Mouse (Mus musculus): ENCODE measurements around the gene Capza1.
"Not testable (repeated sequence)": the region's sequence is repeated elsewhere in the genome, so short reads cannot be mapped to it uniquely, and the experiment has no call there.

The Capza1 gene

GRCm38 (mm10) chr3:104863786-104864650 lies at the start of gene Capza1, which contains the start of gene St7l:
Gene Capza1 (minus strand): TSS chr3:104864505.
Gene St7l (plus strand): TSS chr3:104864005.
- DNase-seq (ENCODE audit: low spot score in 2 of 2) = peak; percentile 77 to 85

DNA sequence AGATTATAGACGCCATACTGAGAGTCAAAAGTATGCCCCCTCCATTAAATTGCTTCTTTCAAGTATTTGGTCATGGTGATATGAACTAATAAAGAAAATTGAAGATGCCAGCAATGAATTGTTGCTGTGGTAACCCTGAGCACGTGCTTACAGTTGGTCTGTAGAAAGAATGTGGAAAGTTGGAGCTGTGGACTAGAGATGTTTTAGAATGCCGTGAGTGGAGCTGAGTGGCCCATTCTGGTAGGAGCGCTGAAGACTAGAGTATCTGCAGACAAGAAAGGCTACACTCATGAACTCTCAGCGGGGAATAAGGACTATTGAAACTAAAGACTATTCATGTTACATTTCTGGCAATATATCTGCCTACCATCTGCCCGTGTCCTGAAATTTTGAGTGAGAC lies 44.9 kb upstream of the Capza1 start:
- no peak for DNase-seq (ENCODE audit: low spot score in 2 of 2)

- DNase-seq (ENCODE audit: low spot score in 2 of 2) = no peak
These were observed 41.7 kb upstream of the Capza1 start for GRCm38 (mm10) chr3:104906007-104906406.

- DNase-seq (ENCODE audit: low spot score in 2 of 2) = no peak
These were observed 41.1 kb upstream of the Capza1 start for GRCm38 (mm10) chr3:104905389-104905788.

DNA sequence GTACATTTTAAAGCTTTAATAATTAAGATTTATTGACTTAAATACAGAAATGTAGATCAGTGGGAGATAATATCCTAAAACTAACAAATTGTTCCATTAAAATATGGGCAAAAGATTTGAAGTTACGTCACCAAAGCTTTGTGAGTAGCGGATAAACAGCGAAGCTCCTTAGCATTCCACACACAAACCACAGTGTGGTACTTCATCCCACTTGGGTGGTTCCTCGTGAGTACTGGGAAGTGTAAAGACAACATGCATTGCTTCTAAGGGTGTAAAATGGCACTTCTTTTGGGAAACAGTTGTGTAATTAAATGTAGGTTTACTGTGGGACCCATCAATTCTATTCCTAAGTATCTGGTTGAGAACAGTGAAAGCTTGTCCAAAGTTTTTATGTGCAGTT lies 36.8 kb upstream of the Capza1 start:
- DNase-seq (ENCODE audit: low spot score in 2 of 2) = no peak

- no peak for DNase-seq (ENCODE audit: low spot score in 2 of 2)
These were observed 31.8 kb upstream of the Capza1 start for GRCm38 (mm10) chr3:104896141-104896540.

GRCm38 (mm10) chr3:104888585-104888984 lies 24.3 kb upstream of the Capza1 start:
- DNase-seq (ENCODE audit: low spot score in 2 of 2) = no peak

DNA sequence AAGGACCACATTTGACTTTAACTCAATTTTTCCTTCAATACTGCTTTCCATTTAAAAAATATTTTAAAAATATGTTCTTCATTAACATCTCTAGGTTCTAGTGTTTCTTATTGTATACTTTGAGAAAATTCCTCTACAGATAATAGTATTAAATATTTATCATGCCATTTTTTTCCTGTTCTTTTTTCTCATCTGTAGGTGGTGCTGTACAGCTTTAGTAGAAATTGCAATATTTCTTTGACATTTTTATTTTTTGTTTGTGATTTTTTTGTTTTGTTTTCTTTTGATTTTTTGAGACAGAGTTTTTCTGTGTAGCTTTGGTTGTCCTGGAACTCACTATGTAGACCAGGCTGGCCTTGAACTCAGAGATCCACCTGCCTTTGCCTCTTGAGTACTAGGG lies 5.3 kb upstream of the Capza1 start:
- DNase-seq (ENCODE audit: low spot score in 2 of 2) = no peak

- DNase-seq (ENCODE audit: low spot score in 2 of 2) = not testable (repeated sequence)
These were observed 2.4 kb upstream of the Capza1 start for GRCm38 (mm10) chr3:104866674-104867073.

DNA sequence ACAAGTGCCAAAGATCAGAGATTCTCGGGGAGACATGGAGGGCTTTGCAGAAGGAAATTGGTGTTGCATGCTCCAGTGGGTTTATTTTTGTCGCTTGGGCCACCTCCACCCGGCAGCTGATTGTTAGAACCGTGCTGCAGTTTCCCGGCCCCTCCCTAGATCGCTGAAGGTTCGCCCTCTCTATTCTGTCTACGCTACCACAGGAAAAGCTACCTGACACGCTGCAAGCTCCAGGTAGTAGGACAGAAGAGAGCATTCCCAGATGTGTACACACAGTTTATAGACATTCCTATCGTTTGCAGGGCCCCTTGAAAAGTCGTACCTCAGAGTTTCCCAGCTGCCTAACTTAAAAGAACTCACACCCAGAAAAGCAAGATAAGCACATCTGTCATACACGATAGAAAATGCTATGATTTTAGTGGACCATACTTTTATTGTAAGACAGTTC lies 1.1 kb upstream of the Capza1 start:
- DNase-seq (ENCODE audit: low spot score in 2 of 2) = no peak

GRCm38 (mm10) chr3:104864651-104865340 lies 491 bp upstream of the Capza1 start:
- DNase-seq (ENCODE audit: low spot score in 2 of 2) = peak; percentile 78 to 83

DNA sequence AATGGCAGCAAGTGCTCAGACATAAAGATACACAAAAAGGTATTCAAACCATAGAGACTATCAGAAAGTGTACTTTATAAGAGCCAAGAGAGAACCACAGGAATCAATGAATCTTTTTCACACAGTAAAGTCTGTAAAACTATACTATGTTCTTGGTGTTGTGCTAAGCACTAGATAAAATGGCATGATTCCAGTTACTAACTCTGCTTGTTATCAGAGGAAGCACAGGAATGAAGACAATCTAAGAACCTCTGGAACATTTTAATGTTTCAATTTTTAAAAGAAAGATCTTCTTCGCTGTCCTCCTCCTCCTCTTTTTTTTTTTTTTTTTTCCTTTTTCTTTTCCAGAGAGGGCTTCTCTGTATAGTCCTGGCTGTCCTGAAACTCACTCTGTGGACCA lies 5.7 kb downstream of the Capza1 start:
- DNase-seq (ENCODE audit: low spot score in 2 of 2) = no peak

DNA sequence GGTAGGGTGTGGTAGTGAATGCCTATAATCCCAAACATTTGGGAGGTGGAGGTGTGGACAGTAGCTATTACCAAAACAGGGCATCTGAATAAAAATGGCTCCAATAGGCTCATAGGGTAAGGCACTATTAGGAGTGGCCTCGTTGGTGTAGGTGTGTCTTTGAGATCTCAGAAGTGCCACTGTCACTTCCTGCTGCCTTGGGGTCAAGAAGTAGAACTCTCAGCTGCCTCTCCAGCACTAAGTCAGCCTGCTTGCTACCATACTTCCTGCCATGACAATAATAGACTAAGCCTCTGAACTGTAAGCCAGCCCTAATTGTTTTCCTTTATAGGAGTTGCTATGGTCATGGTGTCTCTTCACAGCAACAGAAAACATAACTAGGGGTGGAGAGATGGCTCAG lies 8.2 kb downstream of the Capza1 start:
- DNase-seq (ENCODE audit: low spot score in 2 of 2) = no peak

DNA sequence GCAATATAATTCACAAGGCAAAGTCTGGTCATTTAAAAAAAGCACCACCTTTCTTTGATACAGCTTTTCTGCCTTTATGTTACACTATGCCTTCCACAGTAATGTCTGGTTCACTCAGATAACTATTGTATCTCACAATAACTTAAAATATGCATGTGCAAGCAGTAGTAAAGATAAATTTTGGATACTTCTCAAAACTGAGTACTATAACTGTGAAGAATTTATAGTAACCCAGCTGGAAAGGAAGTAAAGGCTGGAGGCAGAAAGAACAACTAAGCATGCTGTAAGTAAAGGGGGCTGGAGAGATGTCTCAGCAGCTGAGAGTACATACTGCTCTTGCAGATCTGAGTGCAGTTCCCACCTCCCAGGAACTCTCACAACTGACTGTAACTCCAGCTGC lies 9.4 kb downstream of the Capza1 start:
- DNase-seq (ENCODE audit: low spot score in 2 of 2) = no peak

DNA sequence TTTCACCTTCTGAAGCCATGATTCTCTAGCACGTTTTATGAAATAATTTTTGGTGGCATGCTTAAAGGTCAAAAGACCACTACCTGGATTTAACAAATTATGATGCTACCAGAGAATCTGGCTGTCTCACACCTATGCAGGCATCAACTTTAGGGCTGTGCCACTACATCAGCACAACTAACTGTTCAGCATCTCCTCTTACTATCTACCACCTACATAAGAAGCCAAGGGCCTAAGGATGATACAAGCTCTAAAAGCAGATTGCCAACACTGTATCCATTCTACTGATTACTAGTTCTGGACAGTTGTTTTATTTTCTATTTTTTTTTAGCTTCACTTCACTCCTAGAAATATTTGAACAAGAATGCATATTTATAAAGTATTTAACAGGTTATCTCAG lies 9.8 kb downstream of the Capza1 start:
- DNase-seq (ENCODE audit: low spot score in 2 of 2) = no peak

DNA sequence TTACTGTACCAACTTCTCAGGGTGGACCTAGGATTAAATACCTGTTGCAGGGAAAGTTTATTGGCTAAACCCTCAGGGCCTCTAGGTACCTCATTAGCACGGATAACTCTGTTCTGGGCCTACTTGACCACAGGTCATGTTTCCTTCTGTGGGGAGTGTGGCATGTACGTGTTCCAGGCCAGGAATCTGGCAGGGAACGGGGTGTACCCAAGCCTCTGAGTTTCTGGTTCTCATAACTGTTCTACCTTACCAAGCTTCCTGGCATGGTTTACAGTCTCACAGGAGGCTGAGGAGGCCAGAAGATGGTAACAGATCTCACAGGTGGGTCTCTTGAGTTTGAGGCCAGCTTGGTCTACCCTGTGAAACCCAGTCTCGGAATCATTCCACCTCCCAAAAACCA lies 17.7 kb downstream of the Capza1 start:
- no peak for DNase-seq (ENCODE audit: low spot score in 2 of 2)

DNA sequence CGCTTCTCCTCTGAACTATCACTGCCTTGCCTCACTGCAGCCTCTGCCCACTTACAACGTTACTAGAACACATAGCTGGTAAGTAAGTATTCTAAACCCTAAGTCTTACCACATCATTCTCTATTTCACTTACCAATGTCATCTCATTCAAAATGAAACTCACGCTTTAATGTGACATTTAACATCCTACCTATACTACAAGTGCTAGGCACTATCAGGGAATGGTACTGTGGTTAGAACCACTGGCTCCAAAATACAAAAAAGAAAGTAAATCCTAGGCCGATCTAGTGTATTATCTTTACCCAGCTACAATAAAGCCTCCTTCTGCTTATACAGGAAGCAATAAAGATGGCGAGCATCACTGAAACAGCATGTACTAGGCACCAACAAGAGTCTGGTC lies 23.3 kb downstream of the Capza1 start:
- DNase-seq (ENCODE audit: low spot score in 2 of 2) = no peak

DNA sequence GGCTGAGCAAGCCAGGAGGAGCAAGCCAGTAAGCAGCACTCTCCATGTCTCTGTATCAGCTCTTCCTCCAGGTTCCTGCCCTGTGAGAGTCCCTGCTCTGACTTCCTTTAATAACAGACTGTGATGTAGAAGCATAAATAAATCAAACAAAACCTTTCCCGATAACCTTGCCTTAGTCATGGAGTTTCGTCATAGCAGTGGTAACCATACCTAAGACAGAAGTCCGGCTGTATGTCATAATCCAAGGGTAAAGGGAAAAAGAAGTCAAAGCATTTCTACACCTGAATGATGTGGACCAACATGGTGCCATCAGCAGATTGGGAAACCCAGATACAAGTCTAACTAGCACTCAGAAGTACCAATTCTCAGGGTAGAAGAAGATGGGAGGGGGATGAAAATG lies 28.5 kb downstream of the Capza1 start:
- DNase-seq (ENCODE audit: low spot score in 2 of 2) = no peak

DNA sequence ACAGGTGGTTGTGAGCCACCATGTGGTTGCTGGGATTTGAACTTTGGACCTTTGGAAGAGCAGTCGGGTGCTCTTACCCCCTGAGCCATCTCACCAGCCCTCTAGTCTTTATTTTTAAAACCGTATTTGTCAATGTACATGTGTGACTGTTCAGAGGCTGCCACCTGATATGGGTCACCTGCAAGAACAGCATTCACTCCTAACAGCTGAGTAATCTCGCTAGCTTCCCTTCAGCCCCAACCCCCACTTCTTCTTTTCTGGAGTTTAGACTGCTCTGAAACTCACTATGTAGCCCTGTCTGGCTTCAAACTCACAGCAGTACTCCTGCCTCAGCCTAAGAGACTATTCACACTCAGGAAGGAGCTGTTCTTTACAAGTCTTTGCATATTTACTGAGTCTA lies 41.9 kb downstream of the Capza1 start:
- no peak for DNase-seq (ENCODE audit: low spot score in 2 of 2)

DNA sequence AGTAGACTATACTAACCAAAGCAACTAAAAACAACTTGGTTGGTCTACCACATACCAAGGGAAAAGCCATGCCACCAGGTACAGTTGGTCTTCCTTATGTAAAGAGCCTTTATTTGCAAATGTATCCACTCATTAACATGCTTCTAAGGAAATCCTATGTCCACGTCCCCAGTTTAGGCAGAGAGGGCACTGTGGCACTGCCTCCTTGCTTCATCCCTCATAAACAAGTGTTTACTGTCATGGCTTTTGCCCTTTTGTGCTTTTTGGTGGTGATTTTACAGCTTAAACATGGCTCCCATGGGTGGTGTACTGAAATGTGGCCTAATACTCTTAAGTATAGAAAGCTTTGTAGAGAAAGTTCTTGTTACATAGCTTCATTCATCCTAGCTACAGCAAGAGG lies 43.9 kb downstream of the Capza1 start:
- no peak for DNase-seq (ENCODE audit: low spot score in 2 of 2)

DNA sequence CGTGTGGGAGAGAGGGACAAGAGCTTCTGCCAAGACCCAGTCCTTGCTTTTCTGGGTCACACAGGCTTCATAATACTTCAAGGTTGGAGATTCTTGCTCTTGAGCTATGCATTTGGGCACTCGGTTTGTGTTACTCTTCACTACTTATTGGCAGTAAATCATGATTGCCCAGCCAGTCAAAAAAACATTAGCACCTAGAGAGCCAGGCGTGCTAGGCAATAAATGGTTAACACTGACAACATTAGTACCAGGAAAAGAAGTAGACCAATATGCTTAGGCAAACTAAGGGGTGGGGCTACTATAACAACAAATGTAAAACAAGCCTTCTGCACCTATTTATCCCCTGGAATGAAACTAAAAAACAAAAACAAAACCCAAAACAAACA lies 45.6 kb downstream of the Capza1 start:
- DNase-seq (ENCODE audit: low spot score in 2 of 2) = no peak

DNA sequence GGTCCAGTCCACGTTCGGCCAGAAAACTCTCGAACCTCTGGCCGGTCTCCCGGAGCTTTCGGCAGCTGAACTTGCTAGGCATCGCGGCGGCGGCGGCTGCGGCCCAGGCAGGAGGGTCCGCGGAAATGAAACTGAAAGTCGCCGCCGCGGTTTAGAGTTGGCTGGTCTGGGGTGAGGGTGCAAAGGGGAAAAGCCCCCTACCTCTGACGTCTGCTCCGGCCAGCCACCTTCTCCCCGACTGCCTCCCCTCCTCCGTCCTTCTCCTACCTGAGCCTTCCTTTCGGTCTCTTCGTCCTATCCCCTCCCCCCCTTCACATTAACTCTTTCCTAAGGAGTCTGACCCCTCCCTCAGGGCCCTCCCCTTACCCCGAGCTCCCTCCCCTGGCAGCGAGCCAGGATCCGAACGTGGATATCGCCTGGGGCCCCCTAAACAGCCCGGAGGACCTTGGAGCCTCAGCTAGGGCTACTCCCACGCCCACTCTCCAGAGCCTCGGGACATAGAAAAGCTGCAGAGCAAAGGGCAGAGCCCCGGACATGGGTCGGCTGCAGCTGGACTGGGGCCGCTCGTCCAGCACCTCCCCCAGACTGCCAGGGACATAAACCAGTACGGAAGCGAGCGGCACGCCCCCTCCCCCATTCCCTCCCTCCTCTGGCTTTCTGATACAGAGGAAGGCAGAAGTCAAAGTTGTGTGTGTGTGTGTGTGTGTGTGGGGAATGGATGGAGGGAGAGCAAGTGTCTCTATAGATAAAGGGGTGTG lies 46.1 kb downstream of the Capza1 start, which contains the start of gene Mov10:
TSS of gene Mov10 (minus strand) at position 573 of the 758 bp plus-strand sequence.
- DNase-seq (ENCODE audit: low spot score in 2 of 2) = peak in 1 of 2 experiments; percentile 29
